Mouse (Mus musculus) adrenal gland, postnatal 36 days (tissue): ENCODE measurements at regions not wholly inside any gene's neighbourhood (a gene's known extent, or its start where the extent isn't known, plus 50 kb on each side); places are given as distances from the start of the nearest gene placed in this dataset.

ENCODE experiments used
- DNase-seq, 2 experiments: peaks; one replicate each; pipeline ENCODE4 v3.0.0; 2021; ENCODE audit warnings: mixed read lengths in 1 of 2

GRCm38 (mm10) chr17:22673891-22674622, 73.3 kb downstream of the Vmn2r112 start:
- peak; percentile 4 to 39 for DNase-seq
